In genomic region chr1:137040898-137041297, GRCm38 (mm10) we compare ENCODE assay signal across 25 mouse cellular contexts.
DNase-seq lines count a peak whose midpoint lies in the region; ATAC-seq lines count a peak whose summit lies in the region.
"Had no signal": no experiment of that assay in that cellular context is flagged by ENCODE, and none has a peak within 500 bp of the region (broad histone marks: within the 10 kb centered on the region; RNA-seq: fewer than 3 reads in every experiment).

No protein-coding gene starts in this region.

- WGBS in lung, embryonic 15.5 days: 32% methylated on average over 8 of the region's 8 CpGs
- 51% methylated on average over 8 of the region's 8 CpGs for WGBS in intestine, embryonic 15.5 days
- 44% methylated on average over 8 of the region's 8 CpGs for WGBS in stomach, embryonic 14.5 days
- WGBS in forebrain, embryonic 14.5 days: 77% methylated on average over 8 of the region's 8 CpGs

- H3K27me3 ChIP-seq in lung, embryonic 15.5 days: no peaks in the 10 kb centered on the region
- H3K27me3 ChIP-seq in intestine, embryonic 15.5 days (replicated peaks): no peaks in the 10 kb centered on the region
- H3K27me3 ChIP-seq in stomach, embryonic 14.5 days (ENCODE audit: control insufficient read depth, insufficient read depth, low read length): no peaks in the 10 kb centered on the region
- H3K27me3 ChIP-seq in forebrain, embryonic 14.5 days (replicated peaks; ENCODE audit: control insufficient read depth, insufficient read depth, low read length): no peaks in the 10 kb centered on the region
- H3K27me3 ChIP-seq: forebrain, embryonic 13.5 days; heart, embryonic 12.5 days; heart, embryonic 15.5 days; hindbrain, embryonic 12.5 days; hindbrain, embryonic 15.5 days; Patski had no signal

- H3K27ac ChIP-seq in lung, embryonic 15.5 days: no peak overlapping the region
- H3K27ac ChIP-seq in intestine, embryonic 15.5 days: no peak overlapping the region
- H3K27ac ChIP-seq in stomach, embryonic 14.5 days (ENCODE audit: low read length): no peak overlapping the region
- no peak overlapping the region for H3K27ac ChIP-seq in forebrain, embryonic 14.5 days (ENCODE audit: low read depth, low read length)
- H3K27ac ChIP-seq: forebrain, embryonic 10.5 days; forebrain, embryonic 13.5 days; heart, embryonic 15.5 days; hindbrain, embryonic 12.5 days; hindbrain, embryonic 15.5 days had no signal

- H3K4me3 ChIP-seq in lung, embryonic 15.5 days: no peak overlapping the region
- H3K4me3 ChIP-seq in intestine, embryonic 15.5 days (replicated peaks): no peak overlapping the region
- no peak overlapping the region for H3K4me3 ChIP-seq in stomach, embryonic 14.5 days (ENCODE audit: low read depth, low read length)
- no peak overlapping the region for H3K4me3 ChIP-seq in forebrain, embryonic 14.5 days (ENCODE audit: low read depth, low read length)
- H3K4me3 ChIP-seq: forebrain, embryonic 10.5 days; forebrain, embryonic 13.5 days; heart, embryonic 12.5 days; heart, embryonic 15.5 days; hindbrain, embryonic 12.5 days; hindbrain, embryonic 15.5 days had no signal

- no peaks in the 10 kb centered on the region for H3K9me3 ChIP-seq in lung, embryonic 15.5 days
- H3K9me3 ChIP-seq in intestine, embryonic 15.5 days: no peaks in the 10 kb centered on the region
- H3K9me3 ChIP-seq in stomach, embryonic 14.5 days (ENCODE audit: control insufficient read depth, low read depth, low read length): no peaks in the 10 kb centered on the region
- no peaks in the 10 kb centered on the region for H3K9me3 ChIP-seq in forebrain, embryonic 14.5 days (replicated peaks; ENCODE audit: control insufficient read depth, low read length)
- H3K9me3 ChIP-seq: forebrain, embryonic 10.5 days; forebrain, embryonic 13.5 days; heart, embryonic 12.5 days; heart, embryonic 15.5 days; hindbrain, embryonic 12.5 days; hindbrain, embryonic 15.5 days had no signal

- peak; percentile 27; the same call in 1 of the 2 replicates for ATAC-seq in lung, embryonic 15.5 days (ENCODE audit: borderline replicate concordance, extremely low read depth, low FRiP score, low TSS enrichment)
- peak; percentile 77 for ATAC-seq in intestine, embryonic 15.5 days
- ATAC-seq in stomach, embryonic 14.5 days (ENCODE audit: insufficient number of reproducible peaks, insufficient read depth, low FRiP score, low read depth): 0 out of 2 replicates have a peak, but pooled peaks have one; percentile 33
- ATAC-seq in forebrain, embryonic 14.5 days: no peak
- ATAC-seq: forebrain, embryonic 13.5 days; forebrain, postnatal 0 days; Patski had no signal

- H3K36me3 ChIP-seq in lung, embryonic 15.5 days: no peaks in the 10 kb centered on the region
- H3K36me3 ChIP-seq in intestine, embryonic 15.5 days: no peaks in the 10 kb centered on the region
- H3K36me3 ChIP-seq in stomach, embryonic 14.5 days (ENCODE audit: control insufficient read depth, insufficient read depth, low read length): no peaks in the 10 kb centered on the region
- H3K36me3 ChIP-seq in forebrain, embryonic 14.5 days (ENCODE audit: control insufficient read depth, insufficient read depth, low read length): no peaks in the 10 kb centered on the region
- H3K36me3 ChIP-seq: forebrain, embryonic 10.5 days; G1E; heart, embryonic 12.5 days; heart, embryonic 15.5 days; hindbrain, embryonic 12.5 days; hindbrain, embryonic 15.5 days had no signal

- H3K9ac ChIP-seq in lung, embryonic 15.5 days: no peak overlapping the region
- no peak overlapping the region for H3K9ac ChIP-seq in intestine, embryonic 15.5 days
- H3K9ac ChIP-seq in stomach, embryonic 14.5 days (replicated peaks; ENCODE audit: low read depth, low read length): no peak overlapping the region
- H3K9ac ChIP-seq in forebrain, embryonic 14.5 days (ENCODE audit: low read length): no peak overlapping the region
- H3K9ac ChIP-seq: forebrain, embryonic 13.5 days; forebrain, postnatal 0 days; heart, embryonic 12.5 days; heart, embryonic 15.5 days; hindbrain, embryonic 12.5 days; hindbrain, embryonic 15.5 days had no signal

- DNase-seq in lung, postnatal 14 days: no peak
- DNase-seq in forebrain, embryonic 14.5 days (ENCODE audit: low spot score): no peak
- no peak for DNase-seq in left cerebral cortex, postnatal 36 days (ENCODE audit: low spot score in 2 of 2)
- no peak for DNase-seq in layer of hippocampus, adult 8-10 months (ENCODE audit: low spot score in 2 of 2)
- DNase-seq: adrenal gland, postnatal 10 days; adrenal gland, postnatal 36 days; cerebellum, adult 18-20 months; cerebellum, adult 9-10 months; cerebellum, postnatal 14 days; forebrain, postnatal 0 days; gastrocnemius, postnatal 25 days; heart, adult 18-20 months; heart, postnatal 14 days; heart, postnatal 4 days had no signal

- no peaks in the 10 kb centered on the region for H3K4me1 ChIP-seq in lung, embryonic 15.5 days
- H3K4me1 ChIP-seq in intestine, embryonic 15.5 days (replicated peaks): no peaks in the 10 kb centered on the region
- H3K4me1 ChIP-seq in stomach, embryonic 14.5 days (ENCODE audit: control insufficient read depth, insufficient read depth, low read length): no peaks in the 10 kb centered on the region
- H3K4me1 ChIP-seq in forebrain, embryonic 14.5 days (ENCODE audit: control insufficient read depth, insufficient read depth, low read length): no peaks in the 10 kb centered on the region
- H3K4me1 ChIP-seq: forebrain, embryonic 10.5 days; forebrain, embryonic 13.5 days; heart, embryonic 12.5 days; heart, embryonic 15.5 days; hindbrain, embryonic 12.5 days; hindbrain, embryonic 15.5 days had no signal

- no peak overlapping the region for H3K4me2 ChIP-seq in lung, embryonic 15.5 days
- no peak overlapping the region for H3K4me2 ChIP-seq in intestine, embryonic 15.5 days (replicated peaks)
- H3K4me2 ChIP-seq in stomach, embryonic 14.5 days (replicated peaks; ENCODE audit: low read depth, low read length): no peak overlapping the region
- H3K4me2 ChIP-seq in forebrain, embryonic 14.5 days (ENCODE audit: low read length): no peak overlapping the region
- H3K4me2 ChIP-seq: forebrain, embryonic 13.5 days; heart, embryonic 12.5 days; heart, embryonic 15.5 days; hindbrain, embryonic 12.5 days; hindbrain, embryonic 15.5 days had no signal

- intact Hi-C loops in left cerebral cortex, postnatal 36 days (cut with DNase I): no loop called here
